Mouse (Mus musculus) MEL (cell line): ENCODE data around the gene Stx4a. TPM values are rescaled to one million over a fixed set of nuclear protein-coding genes. Genes with fewer than 3 reads are reported as not detected.

Source experiments
- DNase-seq: peaks from one replicate; pipeline ENCODE4 v3.0.0; 2011; ENCODE audit warnings: low read depth, low spot score
- H3K27ac ChIP-seq: 2 replicates; pipeline ENCODE4 v1.5.1; 2012; ENCODE audit warnings: low read depth, mild to moderate bottlenecking, control low read depth, low read length, moderate library complexity; ENCODE audit not compliant: control insufficient read depth
- H3K27me3 ChIP-seq, 2 experiments: fragments of 150-350 bp in 1 of 2; sonication (generic) in 1 of 2; 2 replicates each; pipeline ENCODE4 v1.6.1; 2012; ENCODE audit warnings: low read length in 2 of 2, mild to moderate bottlenecking in 2 of 2, improper control_type of control experiment in 1 of 2, moderate library complexity in 1 of 2; ENCODE audit not compliant: insufficient read depth in 2 of 2, control insufficient read depth in 1 of 2
- H3K36me3 ChIP-seq, 2 experiments: 2 replicates each; pipeline ENCODE4 v1.6.1; 2012 to 2014; ENCODE audit warnings: low read length in 2 of 2, improper control_type of control experiment in 1 of 2, inconsistent platforms in 1 of 2, mild to moderate bottlenecking in 1 of 2; ENCODE audit not compliant: insufficient read depth in 2 of 2, control insufficient read depth in 1 of 2
- H3K4me1 ChIP-seq, 2 experiments: fragments of 150-350 bp in 1 of 2; sonication (generic) in 1 of 2; 2 replicates each; pipeline ENCODE4 v1.6.1; 2012; ENCODE audit warnings: low read length in 2 of 2, improper control_type of control experiment in 1 of 2, mild to moderate bottlenecking in 1 of 2; ENCODE audit not compliant: insufficient read depth in 2 of 2, control insufficient read depth in 1 of 2
- H3K4me3 ChIP-seq, 2 experiments: fragments of 150-350 bp in 1 of 2; sonication (generic) in 1 of 2; 2 replicates each; pipeline ENCODE4 v1.5.1; 2012; ENCODE audit warnings: low read depth in 2 of 2, low read length in 2 of 2, mild to moderate bottlenecking in 2 of 2, moderate library complexity in 2 of 2, control low read depth in 1 of 2, improper control_type of control experiment in 1 of 2; ENCODE audit not compliant: control insufficient read depth in 1 of 2, insufficient read depth in 1 of 2
- H3K79me2 ChIP-seq: 2 replicates; pipeline ENCODE4 v1.6.1; 2012; ENCODE audit warnings: mild to moderate bottlenecking, low read length, moderate library complexity; ENCODE audit not compliant: control insufficient read depth, poor library complexity, insufficient read depth
- H3K9ac ChIP-seq: 2 replicates; pipeline ENCODE4 v1.6.1; 2012; ENCODE audit warnings: low read depth, mild to moderate bottlenecking, control low read depth, low read length, moderate library complexity; ENCODE audit not compliant: control insufficient read depth, poor library complexity, severe bottlenecking
- H3K9me3 ChIP-seq: fragments of 150-350 bp; sonication (generic); replicated peaks from 2 replicates; pipeline ENCODE4 v1.6.1; 2012; ENCODE audit warnings: mild to moderate bottlenecking, low read length, improper control_type of control experiment, moderate library complexity; ENCODE audit not compliant: insufficient read depth
- BHLHE40 ChIP-seq: IDR thresholded peaks from 2 replicates; pipeline ENCODE4 v1.6.1; 2012; ENCODE audit warnings: low read depth, mild to moderate bottlenecking, inconsistent platforms, low read length, improper control_type of control experiment, borderline replicate concordance
- CHD2 ChIP-seq: IDR thresholded peaks from 2 replicates; pipeline ENCODE4 v1.6.1; 2011; ENCODE audit warnings: low read length, improper control_type of control experiment
- CTCF ChIP-seq, 3 experiments: IDR thresholded peaks in 2 of 3; conservative IDR thresholded peaks in 1 of 3; 2 replicates each; pipeline ENCODE4 v1.5.1; 2011 to 2012; ENCODE audit warnings: low read length in 3 of 3, low read depth in 2 of 3, mild to moderate bottlenecking in 2 of 3, improper control_type of control experiment in 1 of 3, inconsistent platforms in 1 of 3, mixed read lengths in 1 of 3, moderate library complexity in 1 of 3; ENCODE audit not compliant: control insufficient read depth in 1 of 3, insufficient read depth in 1 of 3, poor library complexity in 1 of 3, severe bottlenecking in 1 of 3
- ELF1 ChIP-seq: IDR thresholded peaks from 2 replicates; pipeline ENCODE4 v1.6.1; 2014; ENCODE audit warnings: low read depth, mild to moderate bottlenecking, inconsistent platforms, low read length, improper control_type of control experiment, moderate library complexity
- EP300 ChIP-seq, 2 experiments: IDR thresholded peaks; 2 replicates each; pipeline ENCODE4 v1.6.1; 2011; ENCODE audit warnings: improper control_type of control experiment in 2 of 2, low read length in 2 of 2, low read depth in 1 of 2, mild to moderate bottlenecking in 1 of 2
- ETS1 ChIP-seq: IDR thresholded peaks from 2 replicates; pipeline ENCODE4 v1.6.1; 2012; ENCODE audit warnings: low read depth, mild to moderate bottlenecking, inconsistent platforms, low read length, improper control_type of control experiment, moderate library complexity
- GABPA ChIP-seq: IDR thresholded peaks from 2 replicates; pipeline ENCODE4 v1.6.1; 2012; ENCODE audit warnings: low read depth, mild to moderate bottlenecking, inconsistent platforms, low read length, improper control_type of control experiment, moderate library complexity
- GATA1 ChIP-seq: IDR thresholded peaks from 2 replicates; pipeline ENCODE4 v1.6.1; 2011; ENCODE audit warnings: low read depth, low read length, improper control_type of control experiment
- HCFC1 ChIP-seq: IDR thresholded peaks from 2 replicates; pipeline ENCODE4 v1.6.1; 2012; ENCODE audit warnings: low read depth, mild to moderate bottlenecking, inconsistent platforms, low read length, improper control_type of control experiment, moderate library complexity
- JUND ChIP-seq: IDR thresholded peaks from 2 replicates; pipeline ENCODE4 v1.6.1; 2011; ENCODE audit warnings: low read depth, mild to moderate bottlenecking, improper control_type of control experiment, low read length
- KAT2A ChIP-seq: conservative IDR thresholded peaks from 2 replicates; pipeline ENCODE4 v1.6.1; 2012; ENCODE audit warnings: low read depth, low read length, improper control_type of control experiment, inconsistent platforms
- MXI1 ChIP-seq: IDR thresholded peaks from 2 replicates; pipeline ENCODE4 v1.6.1; 2011; ENCODE audit warnings: mild to moderate bottlenecking, low read depth, low read length, improper control_type of control experiment
- MYB ChIP-seq: IDR thresholded peaks from 2 replicates; pipeline ENCODE4 v1.6.1; 2011; ENCODE audit warnings: mild to moderate bottlenecking, low read depth, low read length, improper control_type of control experiment
- MYC ChIP-seq: IDR thresholded peaks from 2 replicates; pipeline ENCODE4 v1.6.1; 2011; ENCODE audit warnings: low read depth, mild to moderate bottlenecking, low read length, improper control_type of control experiment, moderate library complexity
- NRF1 ChIP-seq: IDR thresholded peaks from 2 replicates; pipeline ENCODE4 v1.6.1; 2014; ENCODE audit warnings: low read depth, mild to moderate bottlenecking, inconsistent platforms, low read length, improper control_type of control experiment, moderate library complexity; ENCODE audit not compliant: poor library complexity, insufficient read depth, severe bottlenecking
- POLR2A ChIP-seq, 2 experiments: IDR thresholded peaks; 2 replicates each; pipeline ENCODE4 v1.6.1; 2011 to 2012; ENCODE audit warnings: low read length in 2 of 2, mild to moderate bottlenecking in 2 of 2, control low read depth in 1 of 2, improper control_type of control experiment in 1 of 2, low read depth in 1 of 2, moderate library complexity in 1 of 2; ENCODE audit not compliant: control insufficient read depth in 1 of 2, insufficient read depth in 1 of 2, poor library complexity in 1 of 2
- POLR2AphosphoS2 ChIP-seq: IDR thresholded peaks from 2 replicates; pipeline ENCODE4 v1.6.1; 2011; ENCODE audit warnings: low read length, improper control_type of control experiment
- RCOR1 ChIP-seq: IDR thresholded peaks from 2 replicates; pipeline ENCODE4 v1.6.1; 2012; ENCODE audit warnings: low read depth, mild to moderate bottlenecking, inconsistent platforms, low read length, improper control_type of control experiment
- SIN3A ChIP-seq: IDR thresholded peaks from 2 replicates; pipeline ENCODE4 v1.6.1; 2012; ENCODE audit warnings: low read length, improper control_type of control experiment, inconsistent platforms
- SMC3 ChIP-seq: IDR thresholded peaks from 2 replicates; pipeline ENCODE4 v1.6.1; 2011; ENCODE audit warnings: low read depth, low read length, improper control_type of control experiment
- UBTF ChIP-seq: IDR thresholded peaks from 2 replicates; pipeline ENCODE4 v1.6.1; 2012; ENCODE audit warnings: low read depth, mild to moderate bottlenecking, inconsistent platforms, low read length, improper control_type of control experiment, moderate library complexity, borderline replicate concordance; ENCODE audit not compliant: insufficient read depth
- USF1 ChIP-seq: IDR thresholded peaks from 2 replicates; pipeline ENCODE4 v1.6.1; 2014; ENCODE audit warnings: low read depth, mild to moderate bottlenecking, inconsistent platforms, low read length, improper control_type of control experiment, moderate library complexity
- USF2 ChIP-seq, 2 experiments: IDR thresholded peaks; 2 replicates each; pipeline ENCODE4 v1.6.1; 2011 to 2012; ENCODE audit warnings: improper control_type of control experiment in 2 of 2, low read length in 2 of 2, borderline replicate concordance in 1 of 2, inconsistent platforms in 1 of 2, low read depth in 1 of 2, mild to moderate bottlenecking in 1 of 2; ENCODE audit not compliant: insufficient read depth in 1 of 2
- ZC3H11A ChIP-seq: IDR thresholded peaks from 2 replicates; pipeline ENCODE4 v1.6.1; 2012; ENCODE audit warnings: low read depth, mild to moderate bottlenecking, inconsistent platforms, low read length, improper control_type of control experiment
- ZMIZ1 ChIP-seq: IDR thresholded peaks from 2 replicates; pipeline ENCODE4 v1.6.1; 2012; ENCODE audit warnings: low read depth, mild to moderate bottlenecking, inconsistent platforms, low read length, improper control_type of control experiment, moderate library complexity
- ZNF384 ChIP-seq: IDR thresholded peaks from 2 replicates; pipeline ENCODE4 v1.6.1; 2012; ENCODE audit warnings: low read depth, mild to moderate bottlenecking, inconsistent platforms, low read length, improper control_type of control experiment
- polyA plus RNA-seq, 2 experiments: library from polyadenylated mRNA; stranded (reverse) in 1 of 2; unstranded in 1 of 2; fragments of >175 nt in 1 of 2; fragments of >200 nt in 1 of 2; gene quantifications; 2 replicates each; pipeline versions ENCODE4 v1.2.1 to v1.2.4; 2012; ENCODE audit warnings: low replicate concordance in 2 of 2, low read depth in 1 of 2; ENCODE audit not compliant: insufficient read length in 2 of 2, insufficient read depth in 1 of 2, missing spikeins in 1 of 2
- total RNA-seq: library from RNA; depleted of rRNA; stranded (reverse); fragments of 300-350 nt; gene quantifications from 2 replicates; pipeline ENCODE4 v1.2.3, GENCODE M21; 2012

The Stx4a gene
- total and polyA plus RNA-seq, 3 experiments, result 47.8 to 121 TPM; not detected in 1

- H3K9me3 ChIP-seq, result no peaks in the 10 kb centered on the region
- DNase-seq, result peak; percentile 44
- peaks cover 17 to 46% of the 10 kb centered on the region in 2 experiments for H3K4me1 ChIP-seq
- H3K27ac ChIP-seq, result peak overlapping the region; percentile 43
- H3K4me3 ChIP-seq, result no peak overlapping the region
- TF ChIP-seq MYC (no peak), HCFC1 (no peak), RCOR1 (no peak), ZC3H11A (no peak), SMC3 (no peak), CTCF (IDR thresholded peaks at IDR 0.05 in 2 of 3, conservative IDR thresholded peaks at IDR 0.05 in 1 of 3; ENCODE audit: control insufficient read depth in 1 of 3, insufficient read depth in 1 of 3, low read depth in 2 of 3, low read length in 3 of 3, poor library complexity in 1 of 3, severe bottlenecking in 1 of 3) (no peak), GABPA (no peak), POLR2AphosphoS2 (no peak), UBTF (no peak), USF1 (no peak), ELF1 (no peak), USF2 (IDR thresholded peaks at IDR 0.05; ENCODE audit: borderline replicate concordance in 1 of 2, insufficient read depth in 1 of 2, low read depth in 1 of 2, low read length in 2 of 2) (no peak), POLR2A (IDR thresholded peaks at IDR 0.05; ENCODE audit: control insufficient read depth in 1 of 2, insufficient read depth in 1 of 2, low read depth in 1 of 2, low read length in 2 of 2, poor library complexity in 1 of 2) (no peak), MYB (no peak)
- peaks cover 1% of the 10 kb centered on the region; the same call in 1 of the 2 replicates for H3K79me2 ChIP-seq
- H3K36me3 ChIP-seq, result peaks cover 0 to 27% of the 10 kb centered on the region in 2 experiments; a peak in 2 of 4 replicates
- H3K27me3 ChIP-seq, result no peaks in the 10 kb centered on the region
- H3K9ac ChIP-seq, result no peak overlapping the region
Observed at GRCm38 (mm10) chr7:127808821-127809220, 15.3 kb upstream of the Stx4a start.

GRCm38 (mm10) chr7:127809846-127810245 is 14.2 kb upstream of the Stx4a start:
- Histone ChIP-seq H3K9me3 (no peaks in the 10 kb centered on the region), H3K36me3 (peaks cover 0 to 23% of the 10 kb centered on the region in 2 experiments; a peak in 2 of 4 replicates), H3K4me3 (no peak overlapping the region), H3K79me2 (peaks cover 1% of the 10 kb centered on the region; the same call in 1 of the 2 replicates), H3K27ac (no peak overlapping the region), H3K27me3 (no peaks in the 10 kb centered on the region), H3K9ac (no peak overlapping the region), H3K4me1 (peaks cover 17 to 38% of the 10 kb centered on the region in 2 experiments)
- DNase-seq, result no peak
- TF ChIP-seq CTCF (IDR thresholded peaks at IDR 0.05 in 2 of 3, conservative IDR thresholded peaks at IDR 0.05 in 1 of 3; ENCODE audit: control insufficient read depth in 1 of 3, insufficient read depth in 1 of 3, low read depth in 2 of 3, low read length in 3 of 3, poor library complexity in 1 of 3, severe bottlenecking in 1 of 3), result no peak
- TF ChIP-seq KAT2A, result no peak
- TF ChIP-seq SMC3, result no peak
- TF ChIP-seq UBTF, result no peak
- no peak for TF ChIP-seq SIN3A
- no peak for TF ChIP-seq BHLHE40
- no peak for TF ChIP-seq USF1
- no peak for TF ChIP-seq GATA1
- TF ChIP-seq EP300 (IDR thresholded peaks at IDR 0.05; ENCODE audit: low read depth in 1 of 2, low read length in 2 of 2), result no peak
- TF ChIP-seq MYB, result no peak
- no peak for TF ChIP-seq CHD2
- no peak for TF ChIP-seq GABPA
- TF ChIP-seq ZMIZ1, result no peak
- no peak for TF ChIP-seq ETS1
- TF ChIP-seq MXI1, result no peak
- TF ChIP-seq NRF1, result no peak
- TF ChIP-seq ZNF384, result no peak
- no peak for TF ChIP-seq JUND
